Mouse (Mus musculus) thymus, postnatal 36 days (tissue): ENCODE results near the gene Jmjd6.

Source experiments
- DNase-seq, 2 experiments: peaks; one replicate each; pipeline ENCODE4 v3.0.0; 2022; ENCODE audit warnings: mixed read lengths in 2 of 2

Gene Jmjd6

GRCm38 (mm10) chr11:116823255-116823654, 20.0 kb downstream of the Jmjd6 start:
- no peak for DNase-seq

DNA sequence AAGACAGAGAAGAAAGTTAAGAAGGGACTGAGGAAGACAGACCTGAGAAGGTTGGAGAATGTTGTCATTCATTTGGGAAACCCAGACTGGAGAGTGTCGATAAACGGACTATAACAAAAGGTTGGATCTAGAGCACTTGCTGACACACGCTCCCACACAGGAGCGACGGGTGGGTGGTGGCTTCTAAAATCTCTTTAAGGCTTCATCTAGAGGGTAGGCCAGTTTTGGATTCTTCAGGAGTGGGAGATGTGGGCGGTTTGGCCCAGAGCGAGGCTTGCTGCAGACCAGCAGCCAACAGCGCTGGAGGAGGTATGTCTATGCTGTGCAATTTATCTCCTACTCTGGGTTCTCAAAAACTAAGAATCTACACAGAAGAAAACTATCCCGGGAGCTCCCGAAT, 20.6 kb downstream of the Jmjd6 start:
- no peak for DNase-seq

DNA sequence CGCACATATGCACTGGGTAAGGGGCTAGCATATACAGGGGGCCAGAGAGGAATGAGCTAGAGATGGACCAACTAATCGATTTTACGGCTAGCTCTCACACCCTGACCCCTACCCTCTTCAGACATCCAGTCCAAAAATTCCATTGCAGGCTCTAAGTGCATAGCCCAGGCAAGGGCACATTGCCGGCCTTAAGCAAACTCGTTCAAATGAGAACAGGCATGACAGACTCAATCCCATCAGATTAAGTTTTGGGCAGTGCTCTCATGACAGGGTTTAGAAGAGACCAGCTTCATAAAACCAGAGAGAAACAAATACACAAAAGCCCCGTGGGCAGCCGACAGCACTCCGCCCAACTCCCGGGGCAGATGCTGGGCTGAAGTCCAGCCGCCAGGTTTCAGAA, 21.0 kb downstream of the Jmjd6 start:
- DNase-seq, result no peak

GRCm38 (mm10) chr11:116821057-116821940, 21.9 kb downstream of the Jmjd6 start:
- no peak for DNase-seq

DNA sequence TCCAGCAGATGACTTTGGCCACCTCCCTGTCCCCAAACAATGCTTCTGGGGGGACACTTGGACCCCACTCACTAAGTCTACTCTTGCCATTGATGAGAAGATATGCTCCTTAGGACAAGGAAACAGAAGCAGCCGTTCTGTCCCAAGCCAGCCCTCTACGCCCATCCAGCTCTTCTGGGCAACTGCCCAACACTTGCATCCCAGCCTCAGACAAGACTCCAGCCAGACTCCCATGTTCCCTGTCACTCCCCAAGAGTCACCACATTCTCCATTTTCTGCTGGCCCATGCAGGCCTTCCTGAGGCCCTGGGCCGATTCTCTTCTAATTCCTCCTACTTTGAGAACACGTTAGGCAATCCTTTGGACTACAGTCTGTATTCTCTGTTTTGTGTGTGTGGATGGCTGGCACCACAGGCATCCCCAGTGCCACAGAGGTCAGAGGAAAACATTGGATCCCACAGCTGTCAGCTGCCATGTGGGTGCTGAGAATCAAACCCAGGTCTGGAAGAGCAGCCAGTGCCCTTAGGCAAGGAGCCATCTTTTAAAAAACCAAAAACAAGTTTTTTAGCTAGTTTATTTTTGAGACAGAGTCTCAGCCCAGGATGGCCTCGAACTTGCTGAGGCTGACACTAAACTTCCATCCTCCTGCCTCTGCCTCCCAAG, 23.2 kb downstream of the Jmjd6 start:
- DNase-seq, result no peak

- DNase-seq, result no peak
These were observed 24.5 kb downstream of the Jmjd6 start for GRCm38 (mm10) chr11:116818722-116819121.

DNA sequence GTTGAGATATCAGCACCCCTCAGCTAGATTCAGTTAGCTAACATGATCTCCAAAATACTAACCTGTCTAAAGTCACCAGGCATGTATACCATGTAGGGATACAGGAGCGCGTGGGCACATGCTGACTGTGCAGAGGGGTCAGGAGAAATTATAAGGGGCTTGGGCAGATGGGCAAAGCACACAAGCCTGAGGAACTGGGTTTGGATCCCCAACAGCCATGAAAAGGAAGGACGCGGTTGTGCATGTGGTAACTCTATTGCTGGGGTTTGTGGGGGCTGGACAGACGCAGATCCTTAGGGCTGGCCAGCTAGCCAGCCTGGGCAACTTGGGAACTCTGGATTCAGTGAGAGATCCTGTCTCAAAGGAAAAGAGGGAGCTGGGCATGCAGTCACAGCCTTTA, 25.7 kb downstream of the Jmjd6 start:
- DNase-seq, result no peak

DNA sequence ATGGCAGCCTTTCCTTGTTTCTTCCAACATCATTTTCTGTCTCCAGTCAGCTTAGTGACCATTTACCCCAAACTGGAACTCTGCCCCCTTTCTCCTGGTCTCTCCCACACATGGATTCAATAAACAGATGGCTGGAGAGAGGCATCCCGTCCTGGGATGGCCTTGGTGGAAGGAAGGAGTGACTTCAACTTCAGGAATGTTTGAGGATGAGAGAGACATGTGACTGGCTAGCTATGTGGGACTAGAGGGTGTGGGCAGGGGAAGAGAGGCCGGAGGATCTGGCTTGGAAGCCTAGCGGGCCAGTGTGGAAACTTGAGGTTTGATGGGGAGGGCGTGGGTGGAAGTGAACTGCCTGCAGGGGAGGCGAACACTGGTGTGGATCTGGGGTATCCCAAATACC, 26.5 kb downstream of the Jmjd6 start:
- DNase-seq, result no peak

GRCm38 (mm10) chr11:116814884-116815415, 28.3 kb downstream of the Jmjd6 start:
- no peak for DNase-seq

DNA sequence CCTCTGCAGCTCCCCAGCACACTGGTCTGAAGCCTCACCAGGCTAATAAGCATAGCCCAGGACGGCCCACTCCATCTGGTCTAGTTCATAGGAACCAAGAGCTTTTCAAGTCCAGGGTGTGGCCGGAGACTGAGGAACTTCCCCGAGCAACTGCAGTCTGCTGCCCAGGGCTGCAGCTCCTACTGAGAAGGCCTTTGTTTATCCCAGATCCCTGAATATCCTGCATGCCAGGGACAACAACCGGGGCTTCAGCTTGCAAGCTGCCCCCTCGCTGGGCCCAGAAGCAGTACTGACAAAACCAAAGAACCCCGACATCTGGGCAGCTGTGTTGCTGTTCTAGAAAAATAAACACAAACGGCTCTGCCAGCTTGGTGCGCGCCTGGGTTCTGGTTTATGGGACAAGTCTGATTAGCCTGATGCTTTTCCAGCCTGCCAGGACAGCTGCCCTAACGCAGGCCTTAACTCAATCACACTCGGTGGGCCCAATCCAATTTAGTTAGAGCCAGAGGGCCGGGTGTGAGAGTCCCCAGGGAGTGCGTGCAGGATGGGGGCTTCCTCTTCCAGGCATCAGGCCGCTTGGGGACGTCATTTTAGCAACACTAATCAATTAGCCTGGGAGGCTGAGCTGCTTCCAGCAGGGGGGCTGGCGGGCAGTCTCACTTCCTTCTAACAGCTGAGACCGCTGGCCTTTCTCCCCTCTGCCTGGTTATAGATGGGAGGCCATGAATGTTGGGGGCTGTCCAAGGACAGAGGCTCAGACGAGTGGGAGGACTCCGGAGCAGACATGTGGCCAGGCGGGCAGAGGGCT, 29.0 kb downstream of the Jmjd6 start:
- no peak for DNase-seq

DNA sequence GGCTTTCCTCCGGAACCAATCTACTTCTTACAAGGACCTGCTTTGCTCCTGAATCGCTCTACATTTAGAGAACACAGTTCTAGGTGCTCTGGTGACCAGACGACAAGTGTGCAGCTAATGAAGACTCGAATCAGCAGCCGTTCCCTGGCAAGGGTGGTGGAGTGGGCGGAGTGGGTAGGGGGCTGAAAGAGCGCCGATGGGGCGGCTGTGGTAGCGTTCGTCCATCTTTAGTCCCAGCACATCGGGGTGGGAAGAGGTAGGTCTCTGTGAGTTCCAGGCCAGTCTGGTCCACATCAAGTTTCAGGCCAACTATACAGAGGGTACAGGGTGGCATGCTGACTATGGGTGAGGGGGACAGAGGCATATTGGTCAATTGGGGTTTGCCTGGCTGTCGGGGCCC, 29.6 kb downstream of the Jmjd6 start:
- DNase-seq, result no peak

DNA sequence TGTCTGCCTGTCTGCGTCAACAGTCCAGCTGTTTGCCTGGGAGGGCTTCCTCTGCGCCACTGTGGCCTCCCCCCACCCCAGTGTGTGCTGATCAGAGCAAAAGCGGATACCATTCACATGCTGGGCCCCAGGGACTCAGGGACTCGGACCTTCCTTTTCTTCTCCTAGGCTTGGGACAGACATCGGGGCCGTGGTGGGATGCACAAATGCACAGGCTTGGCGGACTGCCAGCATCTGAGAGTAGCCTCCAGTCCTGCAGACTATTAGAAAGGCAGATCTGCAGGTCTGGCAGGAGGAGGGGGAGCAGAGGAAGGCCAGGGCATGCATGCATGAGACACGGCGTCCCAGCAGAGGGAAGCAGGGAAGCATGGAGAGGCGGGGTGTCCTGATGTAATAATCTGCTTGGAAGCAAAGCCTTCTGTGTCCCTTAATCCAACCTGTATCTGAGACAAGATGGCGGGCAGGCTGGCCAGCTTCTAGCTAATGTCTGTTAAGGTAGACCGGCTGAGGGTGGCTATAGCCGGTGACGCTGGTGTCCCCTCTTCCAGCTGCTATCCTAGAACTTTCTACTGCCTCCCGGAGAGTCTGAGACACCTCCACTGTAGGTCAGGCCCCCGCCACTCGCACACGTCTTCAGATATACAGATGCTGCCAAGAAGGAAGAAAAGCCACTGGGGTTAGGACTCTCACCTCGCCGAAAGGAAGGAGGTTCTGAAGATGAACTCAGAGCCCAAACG, 30.3 kb downstream of the Jmjd6 start:
- DNase-seq, result no peak

DNA sequence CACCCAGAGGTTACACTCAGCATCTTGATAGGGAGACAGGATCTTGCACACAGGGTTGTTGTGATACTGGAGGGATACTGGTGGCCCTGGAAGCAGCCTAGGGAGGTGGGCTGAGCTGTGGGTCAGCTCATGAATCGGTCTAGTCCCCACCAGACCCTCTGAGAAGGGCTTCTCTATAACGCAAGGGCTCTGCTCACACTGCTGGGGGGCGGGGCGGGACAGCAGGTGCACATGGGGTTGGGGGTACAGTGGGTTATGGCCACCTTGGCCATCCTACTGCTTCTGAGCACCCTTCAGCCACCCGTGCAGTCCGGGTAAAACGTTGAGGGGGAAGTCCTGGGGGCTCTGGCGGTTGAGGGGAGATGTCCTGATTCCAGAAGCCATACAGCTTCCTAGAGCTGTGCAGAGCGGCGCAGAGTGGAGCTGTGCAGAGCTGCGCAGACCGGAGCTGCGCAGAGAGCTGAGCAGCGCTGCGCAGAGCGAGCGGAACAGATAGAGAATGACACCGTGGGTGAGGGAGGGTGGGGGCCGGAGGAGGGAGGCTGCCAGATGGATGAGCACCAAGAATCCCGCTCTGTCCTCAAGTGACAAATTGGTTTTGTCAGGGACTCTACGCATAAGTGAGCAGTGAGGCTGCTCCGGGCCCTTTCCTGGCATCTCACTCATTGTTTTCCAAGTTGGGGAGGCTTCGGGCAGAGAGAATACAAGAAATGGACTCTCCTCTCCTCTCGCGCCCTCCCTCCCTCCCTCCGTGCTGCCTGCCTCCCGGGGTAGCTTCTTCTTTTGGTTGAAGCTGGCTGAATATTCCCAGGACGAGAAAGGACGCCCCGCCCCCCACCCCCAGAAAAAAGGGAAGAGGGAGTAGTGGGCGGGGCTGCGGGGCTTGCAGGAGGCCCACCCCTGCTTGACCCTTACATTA, 32.0 kb downstream of the Jmjd6 start:
- peak; percentile 48 to 65 for DNase-seq

DNA sequence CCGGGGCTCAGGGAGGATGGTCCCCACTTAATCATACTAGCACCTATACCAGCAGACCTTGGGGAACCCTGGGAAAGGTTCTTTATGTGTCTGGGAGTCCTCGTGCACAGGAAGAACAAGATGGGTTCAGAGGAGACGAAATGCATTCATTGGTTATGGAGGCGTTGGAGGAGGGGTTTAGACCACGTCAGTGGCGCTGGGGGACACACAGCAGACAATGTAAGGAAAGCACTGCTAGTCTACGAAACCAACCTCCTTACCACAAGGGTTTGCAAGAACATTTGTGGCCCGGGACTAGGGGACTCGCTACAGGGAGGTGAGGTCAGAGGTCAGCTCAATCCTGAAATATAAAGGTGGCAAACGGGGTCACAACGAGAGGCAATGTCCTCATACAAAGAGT, 32.7 kb downstream of the Jmjd6 start:
- DNase-seq, result no peak

- DNase-seq, result no peak
These were observed 33.7 kb downstream of the Jmjd6 start for GRCm38 (mm10) chr11:116809520-116809919.

DNA sequence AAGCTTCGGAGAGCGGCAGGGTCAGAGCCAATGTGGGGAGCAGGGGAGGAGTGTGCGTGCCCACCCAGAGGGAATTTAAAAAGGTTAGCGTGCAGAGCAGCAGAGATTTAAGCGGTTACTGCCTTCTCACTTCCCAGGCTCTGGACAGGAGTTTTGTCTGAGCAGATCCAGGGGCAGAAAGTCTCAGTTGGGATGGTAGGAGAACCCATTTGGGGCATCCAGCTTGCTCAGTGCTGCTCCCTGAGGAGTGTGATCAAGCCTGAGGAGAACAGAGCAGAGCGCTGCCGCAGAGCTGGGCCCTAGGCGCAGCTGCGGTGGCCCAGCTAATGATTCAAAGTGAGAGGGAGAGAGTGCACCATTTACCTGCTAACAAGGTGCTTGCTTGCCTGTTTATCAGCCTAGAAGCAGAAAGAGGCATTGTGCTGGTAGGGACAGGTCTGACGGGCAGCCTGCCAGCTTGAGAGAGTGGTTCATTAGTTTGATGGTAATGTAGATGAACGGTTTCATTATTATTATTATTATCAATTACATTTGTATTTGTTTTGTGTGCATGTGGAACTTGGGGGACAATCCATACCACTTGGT, 34.3 kb downstream of the Jmjd6 start:
- DNase-seq, result no peak

- DNase-seq, result peak; percentile 78 to 81
These were observed 35.2 kb downstream of the Jmjd6 start for GRCm38 (mm10) chr11:116807938-116808606.

DNA sequence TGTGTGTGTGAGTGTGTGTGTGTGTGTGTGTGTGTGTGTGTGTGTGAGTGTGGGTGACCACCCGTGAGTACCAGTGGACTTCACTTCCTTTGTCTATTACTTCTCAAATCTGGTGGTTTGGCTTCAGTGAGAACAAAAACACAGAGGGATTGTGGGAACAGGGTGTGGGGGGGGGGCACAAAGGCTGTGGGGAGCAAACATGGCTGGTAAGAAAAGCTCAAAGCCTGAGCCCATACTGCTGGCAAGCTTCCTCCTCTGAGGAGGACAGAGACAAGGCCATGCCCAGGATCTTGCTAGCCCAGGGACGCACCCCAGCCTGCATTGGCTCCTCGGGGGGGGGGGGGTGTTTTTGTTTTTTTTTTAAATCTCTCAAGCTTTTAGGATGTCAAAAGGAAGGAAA, 35.7 kb downstream of the Jmjd6 start:
- no peak for DNase-seq

GRCm38 (mm10) chr11:116807116-116807515, 36.1 kb downstream of the Jmjd6 start:
- no peak for DNase-seq
